27 mouse cellular contexts compared by ENCODE assay signal in the genomic region with DNA sequence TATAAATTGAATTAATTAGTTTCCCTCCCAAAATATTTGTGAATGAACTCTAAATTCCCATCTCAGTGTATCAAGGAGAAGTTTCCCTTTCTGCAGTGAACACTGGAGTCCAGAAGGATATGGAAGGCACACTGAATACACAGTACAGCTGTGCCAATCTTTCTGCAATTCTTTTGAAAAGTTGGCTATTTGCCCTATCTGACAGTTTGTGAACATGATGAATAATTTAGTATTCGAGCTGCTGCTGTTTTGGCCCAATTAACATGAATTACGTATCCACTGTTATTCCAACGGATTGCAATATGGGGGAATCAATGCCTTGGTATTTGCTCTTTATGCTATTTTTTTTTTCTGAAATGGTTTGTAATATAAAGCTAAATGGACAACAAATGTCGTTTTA.
DNase-seq lines count a peak whose midpoint lies in the region; ATAC-seq and TF ChIP-seq lines count a peak whose summit lies in the region.
"Had no signal": no experiment of that assay in that cellular context is flagged by ENCODE, and none has a peak within 500 bp of the region (broad histone marks: within the 10 kb centered on the region; RNA-seq: fewer than 3 reads in every experiment).

No protein-coding gene starts in this region.

- no peak overlapping the region for H3K9ac ChIP-seq in forebrain, embryonic 13.5 days
- no peak overlapping the region for H3K9ac ChIP-seq in hindbrain, embryonic 14.5 days
- no peak overlapping the region for H3K9ac ChIP-seq in hindbrain, embryonic 12.5 days
- H3K9ac ChIP-seq in midbrain, embryonic 11.5 days (ENCODE audit: low read length), result no peak overlapping the region
- no peak overlapping the region for H3K9ac ChIP-seq in forebrain, embryonic 16.5 days (replicated peaks; ENCODE audit: low read depth, low read length)
- H3K9ac ChIP-seq: embryonic facial prominence, embryonic 12.5 days; embryonic facial prominence, embryonic 15.5 days; heart, embryonic 13.5 days had no signal

- DNase-seq in forebrain, embryonic 10.5 days (ENCODE audit: extremely low spot score, low spot score), result no peak
- DNase-seq in hindbrain, embryonic 14.5 days (ENCODE audit: low spot score), result peak; percentile 52
- peak; percentile 69 for DNase-seq in midbrain, embryonic 11.5 days (ENCODE audit: low spot score, missing footprints)
- no peak for DNase-seq in midbrain, embryonic 10.5 days (ENCODE audit: low spot score)
- no peak for DNase-seq in thymus, adult 2 months
- DNase-seq: adrenal gland, postnatal 10 days; adrenal gland, postnatal 36 days; cerebellum, adult 11 months; cerebellum, adult 2 months; cerebellum, adult 9-11 months; cerebellum, postnatal 25 days; gastrocnemius, postnatal 10 days; gastrocnemius, postnatal 36 days; heart, adult 2 months; kidney, adult 18-20 months had no signal

- TF ChIP-seq POLR2A in thymus, adult 2 months (IDR thresholded peaks at IDR 0.05; ENCODE audit: control insufficient read depth, extremely low read depth, insufficient read depth, low read length, poor library complexity), result no peak

- H3K4me2 ChIP-seq in forebrain, embryonic 13.5 days, result no peak overlapping the region
- no peak overlapping the region for H3K4me2 ChIP-seq in hindbrain, embryonic 14.5 days (replicated peaks)
- H3K4me2 ChIP-seq in hindbrain, embryonic 12.5 days (replicated peaks), result no peak overlapping the region
- no peak overlapping the region for H3K4me2 ChIP-seq in midbrain, embryonic 11.5 days
- H3K4me2 ChIP-seq in forebrain, embryonic 16.5 days (ENCODE audit: low read length), result no peak overlapping the region
- H3K4me2 ChIP-seq: embryonic facial prominence, embryonic 12.5 days; embryonic facial prominence, embryonic 15.5 days; heart, embryonic 13.5 days had no signal

- H3K9me3 ChIP-seq in forebrain, embryonic 13.5 days (replicated peaks), result no peaks in the 10 kb centered on the region
- no peaks in the 10 kb centered on the region for H3K9me3 ChIP-seq in forebrain, embryonic 10.5 days
- H3K9me3 ChIP-seq in hindbrain, embryonic 14.5 days (ENCODE audit: control insufficient read depth, low read length), result no peaks in the 10 kb centered on the region
- H3K9me3 ChIP-seq in hindbrain, embryonic 12.5 days (replicated peaks), result no peaks in the 10 kb centered on the region
- no peaks in the 10 kb centered on the region for H3K9me3 ChIP-seq in midbrain, embryonic 11.5 days (ENCODE audit: control insufficient read depth, low read length)
- H3K9me3 ChIP-seq in midbrain, embryonic 10.5 days (replicated peaks), result no peaks in the 10 kb centered on the region
- H3K9me3 ChIP-seq in forebrain, embryonic 16.5 days (ENCODE audit: control insufficient read depth, low read length), result no peaks in the 10 kb centered on the region
- H3K9me3 ChIP-seq: embryonic facial prominence, embryonic 12.5 days; embryonic facial prominence, embryonic 15.5 days; heart, embryonic 10.5 days; heart, embryonic 13.5 days; hindbrain, embryonic 10.5 days had no signal

- 61% methylated on average over 4 of the region's 4 CpGs for WGBS in forebrain, embryonic 13.5 days
- 90% methylated on average over 4 of the region's 4 CpGs for WGBS in forebrain, embryonic 10.5 days
- 64% methylated on average over 4 of the region's 4 CpGs for WGBS in hindbrain, embryonic 14.5 days
- 81% methylated on average over 4 of the region's 4 CpGs for WGBS in hindbrain, embryonic 12.5 days
- WGBS in midbrain, embryonic 11.5 days, result 85% methylated on average over 4 of the region's 4 CpGs
- WGBS in midbrain, embryonic 10.5 days, result 89% methylated on average over 4 of the region's 4 CpGs
- WGBS in forebrain, embryonic 16.5 days, result 37% methylated on average over 4 of the region's 4 CpGs
- 94% methylated on average over 4 of the region's 4 CpGs for WGBS in thymus, adult 2 months

- no peak overlapping the region for H3K4me3 ChIP-seq in forebrain, embryonic 13.5 days
- no peak overlapping the region for H3K4me3 ChIP-seq in forebrain, embryonic 10.5 days
- no peak overlapping the region for H3K4me3 ChIP-seq in hindbrain, embryonic 14.5 days (replicated peaks; ENCODE audit: low read length)
- no peak overlapping the region for H3K4me3 ChIP-seq in hindbrain, embryonic 12.5 days
- no peak overlapping the region for H3K4me3 ChIP-seq in midbrain, embryonic 11.5 days (ENCODE audit: low read depth, low read length)
- no peak overlapping the region for H3K4me3 ChIP-seq in midbrain, embryonic 10.5 days
- no peak overlapping the region for H3K4me3 ChIP-seq in forebrain, embryonic 16.5 days (replicated peaks; ENCODE audit: low read length)
- H3K4me3 ChIP-seq in thymus, adult 2 months (ENCODE audit: control insufficient read depth, insufficient read depth, low read length), result no peak overlapping the region
- H3K4me3 ChIP-seq: embryonic facial prominence, embryonic 12.5 days; embryonic facial prominence, embryonic 15.5 days; heart, adult 2 months; heart, embryonic 10.5 days; heart, embryonic 13.5 days; hindbrain, embryonic 10.5 days had no signal

- H3K27me3 ChIP-seq in forebrain, embryonic 13.5 days, result no peaks in the 10 kb centered on the region
- no peaks in the 10 kb centered on the region for H3K27me3 ChIP-seq in forebrain, embryonic 10.5 days (ENCODE audit: poor library complexity, severe bottlenecking)
- H3K27me3 ChIP-seq in hindbrain, embryonic 14.5 days (ENCODE audit: control insufficient read depth, insufficient read depth, low read length), result no peaks in the 10 kb centered on the region
- H3K27me3 ChIP-seq in hindbrain, embryonic 12.5 days, result no peaks in the 10 kb centered on the region
- H3K27me3 ChIP-seq in midbrain, embryonic 11.5 days (ENCODE audit: control insufficient read depth, insufficient read depth, low read length), result no peaks in the 10 kb centered on the region; the same call in 1 of the 2 replicates
- peaks cover 10% of the 10 kb centered on the region for H3K27me3 ChIP-seq in midbrain, embryonic 10.5 days (ENCODE audit: low read depth, poor library complexity, severe bottlenecking)
- H3K27me3 ChIP-seq in forebrain, embryonic 16.5 days (replicated peaks; ENCODE audit: control insufficient read depth, insufficient read depth, low read length), result no peaks in the 10 kb centered on the region
- H3K27me3 ChIP-seq in thymus, adult 2 months (ENCODE audit: control insufficient read depth, insufficient read depth, low read length), result no peaks in the 10 kb centered on the region
- H3K27me3 ChIP-seq: embryonic facial prominence, embryonic 12.5 days; embryonic facial prominence, embryonic 15.5 days; heart, embryonic 13.5 days had no signal

- H3K27ac ChIP-seq in forebrain, embryonic 13.5 days, result no peak overlapping the region
- H3K27ac ChIP-seq in forebrain, embryonic 10.5 days, result no peak overlapping the region
- no peak overlapping the region for H3K27ac ChIP-seq in hindbrain, embryonic 14.5 days
- no peak overlapping the region for H3K27ac ChIP-seq in hindbrain, embryonic 12.5 days
- no peak overlapping the region for H3K27ac ChIP-seq in midbrain, embryonic 11.5 days (ENCODE audit: low read depth, low read length)
- H3K27ac ChIP-seq in midbrain, embryonic 10.5 days (replicated peaks), result no peak overlapping the region
- H3K27ac ChIP-seq in forebrain, embryonic 16.5 days (ENCODE audit: low read length), result no peak overlapping the region
- no peak overlapping the region for H3K27ac ChIP-seq in thymus, adult 2 months (ENCODE audit: control insufficient read depth, insufficient read depth, low read length)
- H3K27ac ChIP-seq: embryonic facial prominence, embryonic 12.5 days; embryonic facial prominence, embryonic 15.5 days; heart, adult 2 months; heart, embryonic 10.5 days; heart, embryonic 13.5 days; hindbrain, embryonic 10.5 days had no signal

- H3K4me1 ChIP-seq in forebrain, embryonic 13.5 days, result no peaks in the 10 kb centered on the region
- H3K4me1 ChIP-seq in forebrain, embryonic 10.5 days, result no peaks in the 10 kb centered on the region
- H3K4me1 ChIP-seq in hindbrain, embryonic 14.5 days (replicated peaks; ENCODE audit: control insufficient read depth, insufficient read depth, low read length), result no peaks in the 10 kb centered on the region
- H3K4me1 ChIP-seq in hindbrain, embryonic 12.5 days, result no peaks in the 10 kb centered on the region
- no peaks in the 10 kb centered on the region for H3K4me1 ChIP-seq in midbrain, embryonic 11.5 days (ENCODE audit: control insufficient read depth, insufficient read depth, low read length)
- H3K4me1 ChIP-seq in midbrain, embryonic 10.5 days, result no peaks in the 10 kb centered on the region
- 0 out of 2 replicates have a peak, but pooled peaks cover 2% of the 10 kb centered on the region for H3K4me1 ChIP-seq in forebrain, embryonic 16.5 days (replicated peaks; ENCODE audit: control insufficient read depth, insufficient read depth, low read length)
- no peaks in the 10 kb centered on the region for H3K4me1 ChIP-seq in thymus, adult 2 months (replicated peaks; ENCODE audit: control insufficient read depth, insufficient read depth, low read length)
- H3K4me1 ChIP-seq: embryonic facial prominence, embryonic 12.5 days; embryonic facial prominence, embryonic 15.5 days; heart, embryonic 10.5 days; heart, embryonic 13.5 days; hindbrain, embryonic 10.5 days had no signal

- TF ChIP-seq CTCF in thymus, adult 2 months (IDR thresholded peaks at IDR 0.05; ENCODE audit: borderline replicate concordance, control insufficient read depth, extremely low read depth, insufficient read depth, low read length, poor library complexity), result no peak

- H3K36me3 ChIP-seq in forebrain, embryonic 13.5 days (ENCODE audit: poor library complexity, severe bottlenecking), result no peaks in the 10 kb centered on the region
- no peaks in the 10 kb centered on the region for H3K36me3 ChIP-seq in forebrain, embryonic 10.5 days (replicated peaks)
- no peaks in the 10 kb centered on the region for H3K36me3 ChIP-seq in hindbrain, embryonic 14.5 days (replicated peaks; ENCODE audit: control insufficient read depth, insufficient read depth)
- H3K36me3 ChIP-seq in hindbrain, embryonic 12.5 days, result no peaks in the 10 kb centered on the region
- no peaks in the 10 kb centered on the region for H3K36me3 ChIP-seq in midbrain, embryonic 11.5 days (ENCODE audit: control insufficient read depth, insufficient read depth, low read length)
- no peaks in the 10 kb centered on the region for H3K36me3 ChIP-seq in midbrain, embryonic 10.5 days
- no peaks in the 10 kb centered on the region for H3K36me3 ChIP-seq in forebrain, embryonic 16.5 days (ENCODE audit: control insufficient read depth, insufficient read depth)
- no peaks in the 10 kb centered on the region for H3K36me3 ChIP-seq in thymus, adult 2 months (ENCODE audit: control insufficient read depth, insufficient read depth, low read length)
- H3K36me3 ChIP-seq: embryonic facial prominence, embryonic 12.5 days; embryonic facial prominence, embryonic 15.5 days; heart, embryonic 10.5 days; heart, embryonic 13.5 days; hindbrain, embryonic 10.5 days had no signal

- peak; percentile 89 for ATAC-seq in forebrain, embryonic 13.5 days
- no peak for ATAC-seq in hindbrain, embryonic 14.5 days (ENCODE audit: low FRiP score)
- no peak for ATAC-seq in hindbrain, embryonic 12.5 days (ENCODE audit: low FRiP score)
- ATAC-seq in midbrain, embryonic 11.5 days (ENCODE audit: low FRiP score), result no peak
- peak; percentile 92 for ATAC-seq in forebrain, embryonic 16.5 days
- ATAC-seq: activated CD4-positive, CD25-positive, alpha-beta regulatory T cell, adult 4 months; hindbrain, embryonic 16.5 days; inflammation-experienced regulatory T-cells, adult 6 months; intestine, embryonic 16.5 days had no signal

Comparison
In these comparisons a context has a peak if more than half of its experiments do, and no peak if none do; other contexts are left out.
1. DNase-seq: peak in hindbrain, embryonic 14.5 days (single experiment) and midbrain, embryonic 11.5 days (single experiment); none in forebrain, embryonic 10.5 days (single experiment), midbrain, embryonic 10.5 days (single experiment) and thymus, adult 2 months (single experiment).
2. ATAC-seq: peak in forebrain, embryonic 13.5 days (single experiment) and forebrain, embryonic 16.5 days (single experiment); none in hindbrain, embryonic 14.5 days (single experiment), hindbrain, embryonic 12.5 days (single experiment) and midbrain, embryonic 11.5 days (single experiment).